Mouse (Mus musculus) kidney, postnatal 14 days (tissue): ENCODE results near the gene Taar7e.
"Not testable (repeated sequence)": the region's sequence is repeated elsewhere in the genome, so short reads cannot be mapped to it uniquely, and the experiment has no call there.

Experiments
- DNase-seq: peaks from one replicate; pipeline ENCODE4 v3.0.0; 2022; ENCODE audit warnings: mixed read lengths

Gene Taar7e

GRCm38 (mm10) chr10:24037314-24037713 is at the start of gene Taar7e:
Gene Taar7e (plus strand): TSS chr10:24037614.
- no peak for DNase-seq

DNA sequence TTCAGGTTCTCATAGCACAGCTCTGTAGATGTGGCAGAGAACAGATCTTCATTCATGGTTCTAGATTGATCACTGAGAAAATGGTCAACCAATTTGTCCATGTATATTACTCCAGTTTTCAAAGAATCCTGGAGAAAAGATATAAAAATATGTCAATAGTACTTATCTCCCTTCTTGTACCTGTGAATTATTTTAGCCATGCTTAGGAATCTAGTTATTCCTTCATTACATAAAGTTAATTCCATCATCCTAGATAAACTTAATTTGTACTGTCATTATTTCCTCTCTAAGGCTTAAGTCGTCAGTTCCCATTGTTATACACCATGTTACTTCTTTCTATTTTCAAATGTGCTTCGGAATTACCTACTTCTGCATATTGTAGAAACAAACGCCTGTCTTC is 44.0 kb upstream of the Taar7e start, which contains the start of gene Taar7a:
TSS of gene Taar7a (minus strand) at position 101 of the 400 bp plus-strand sequence.
- no peak for DNase-seq

DNA sequence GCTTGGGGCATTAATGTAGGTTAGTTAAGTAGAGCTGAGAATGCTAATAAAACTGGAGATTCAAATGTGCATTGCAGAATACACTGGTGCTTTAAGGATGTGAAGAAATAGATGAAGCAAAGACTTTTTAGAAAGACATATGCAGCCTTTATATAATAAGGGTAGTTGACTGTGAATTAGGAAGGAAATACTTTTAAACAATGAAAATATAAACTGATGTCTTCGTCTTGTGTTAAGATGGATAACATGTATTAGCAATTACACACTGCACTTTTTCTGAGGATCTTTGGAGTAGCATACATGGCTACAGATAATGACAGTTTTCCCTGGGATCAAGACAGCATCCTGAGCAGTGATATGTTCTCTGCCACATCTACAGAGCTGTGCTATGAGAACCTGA is 37.8 kb upstream of the Taar7e start, which contains the start of gene Taar7b:
TSS of gene Taar7b (plus strand) at position 301 of the 400 bp plus-strand sequence.
- no peak for DNase-seq

DNA sequence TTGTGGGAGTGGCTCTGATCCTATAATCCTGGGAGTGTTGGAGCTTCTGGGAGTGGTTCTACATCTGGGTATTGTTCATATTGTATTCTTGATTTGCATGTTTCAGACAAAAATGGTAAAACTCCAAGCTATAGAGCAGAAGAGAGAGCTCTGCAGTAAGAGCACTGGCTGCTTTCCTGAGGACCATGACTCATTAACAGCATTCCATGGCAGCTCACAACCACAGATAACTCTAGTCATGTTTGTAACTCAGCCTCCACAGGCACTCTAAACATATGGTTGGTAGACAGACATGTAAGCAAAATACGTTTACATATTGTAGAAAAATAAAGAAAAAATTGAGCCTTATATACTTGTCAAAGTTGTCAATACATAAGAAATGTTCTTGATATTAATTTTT is 31.0 kb upstream of the Taar7e start:
- no peak for DNase-seq

- no peak for DNase-seq
These were observed 30.4 kb upstream of the Taar7e start for GRCm38 (mm10) chr10:24007034-24007433.

- no peak for DNase-seq
These were observed 29.3 kb upstream of the Taar7e start for GRCm38 (mm10) chr10:24008143-24008542.

GRCm38 (mm10) chr10:24026922-24027321 is 10.5 kb upstream of the Taar7e start, which contains the start of gene Taar7d:
Gene Taar7d (plus strand): TSS chr10:24027222.
- DNase-seq, result no peak

- no peak for DNase-seq
These were observed 6.1 kb upstream of the Taar7e start for GRCm38 (mm10) chr10:24031347-24031746.

DNA sequence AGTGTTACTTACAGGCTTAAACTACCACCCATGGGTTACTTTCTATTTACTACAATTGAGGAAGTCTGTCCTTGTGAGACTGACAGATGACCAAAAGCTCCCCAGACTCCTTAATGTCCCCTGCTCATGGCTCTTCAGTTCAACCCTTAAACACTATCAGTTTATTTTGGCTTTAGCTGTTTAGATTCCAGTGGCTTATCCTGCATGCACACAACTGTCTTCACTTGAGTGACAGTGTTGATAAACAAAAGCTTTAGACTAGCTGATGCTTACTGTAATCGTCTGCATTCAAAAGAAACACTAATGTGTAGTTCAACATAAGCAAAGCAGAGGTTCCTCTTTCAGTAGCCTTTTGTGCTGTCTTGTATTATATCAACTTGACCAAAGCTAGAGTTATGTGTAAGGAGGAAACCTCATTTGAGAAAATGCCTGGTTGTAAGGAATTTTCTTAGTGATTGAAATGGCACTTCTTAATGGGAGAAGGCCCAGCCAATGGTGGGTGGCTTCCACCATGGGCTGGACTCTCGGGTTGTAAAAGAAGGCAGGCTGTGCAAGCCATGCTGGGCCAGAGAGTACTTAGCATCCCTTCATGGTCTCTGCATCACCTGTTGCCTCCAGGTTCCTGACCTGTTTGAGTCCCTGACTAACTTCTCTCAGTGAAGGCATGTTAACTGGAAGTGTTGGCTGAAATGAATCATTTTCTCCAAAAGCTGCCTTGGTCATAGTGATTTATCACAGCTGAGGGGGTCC is 2.9 kb downstream of the Taar7e start:
- DNase-seq, result no peak

DNA sequence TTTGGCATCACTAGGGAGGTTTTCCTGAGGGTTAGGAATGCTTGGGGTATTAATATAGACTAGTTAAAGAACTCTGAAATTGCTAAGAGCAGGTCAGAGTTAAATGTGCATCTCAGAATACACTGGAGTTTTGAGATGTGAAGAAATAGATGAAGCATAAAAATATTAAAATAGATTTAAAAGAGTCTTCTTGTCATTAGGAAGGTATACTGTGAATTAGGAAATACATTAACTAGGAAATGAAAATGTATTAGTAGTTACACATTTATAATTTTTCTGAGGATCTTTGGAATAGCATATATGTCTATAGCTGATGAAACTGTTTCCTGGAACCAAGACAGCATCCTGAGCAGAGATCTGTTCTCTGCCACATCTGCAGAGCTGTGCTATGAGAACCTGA is 11.8 kb downstream of the Taar7e start, which contains the start of gene Taar7f:
TSS of gene Taar7f (plus strand) at position 301 of the 400 bp plus-strand sequence.
- no peak for DNase-seq

DNA sequence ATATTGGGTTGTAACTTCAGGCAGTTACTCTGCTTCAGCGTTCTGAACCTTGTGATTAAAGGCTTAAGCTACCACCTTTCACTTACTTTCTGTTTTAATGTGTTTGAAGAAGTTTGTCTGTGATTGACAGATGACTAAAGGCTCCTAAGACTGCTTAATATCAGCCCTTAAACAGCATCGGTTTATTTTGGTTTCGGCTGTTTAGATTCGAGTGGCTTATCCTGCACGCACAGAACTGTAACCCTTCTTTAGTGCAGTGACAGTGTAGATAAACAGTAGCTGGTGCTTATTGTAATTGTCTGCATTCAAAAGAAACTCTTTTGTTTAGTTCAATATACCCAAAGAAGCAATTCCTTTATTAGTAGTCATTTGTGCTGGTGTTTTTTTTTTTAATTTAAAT is 14.6 kb downstream of the Taar7e start:
- DNase-seq, result no peak

DNA sequence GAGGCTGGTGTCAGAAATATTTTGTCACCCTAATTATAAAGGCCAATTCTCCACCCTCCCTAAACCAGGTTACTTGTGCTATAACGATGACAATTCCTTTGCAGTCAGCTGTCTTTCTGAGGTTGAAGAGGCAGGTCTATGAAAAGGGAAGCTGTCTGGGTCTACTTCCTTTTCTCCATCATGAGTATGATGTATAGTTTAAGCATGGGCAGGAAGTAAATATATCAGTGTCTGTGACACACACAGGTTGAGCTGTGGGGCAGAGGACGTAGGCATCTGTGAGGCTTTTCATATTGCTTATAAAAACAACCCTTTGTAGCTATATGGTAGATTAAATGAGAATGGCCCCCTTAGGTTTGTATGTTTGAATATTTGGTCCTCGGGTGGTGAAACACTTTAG is 21.6 kb downstream of the Taar7e start:
- DNase-seq, result no peak

GRCm38 (mm10) chr10:24074751-24075150 is 37.3 kb downstream of the Taar7e start:
- DNase-seq, result not testable (repeated sequence)

GRCm38 (mm10) chr10:24076200-24076599 is 38.8 kb downstream of the Taar7e start, which contains the start of gene Taar8a:
Gene Taar8a (plus strand): TSS chr10:24076500.
- not testable (repeated sequence) for DNase-seq

DNA sequence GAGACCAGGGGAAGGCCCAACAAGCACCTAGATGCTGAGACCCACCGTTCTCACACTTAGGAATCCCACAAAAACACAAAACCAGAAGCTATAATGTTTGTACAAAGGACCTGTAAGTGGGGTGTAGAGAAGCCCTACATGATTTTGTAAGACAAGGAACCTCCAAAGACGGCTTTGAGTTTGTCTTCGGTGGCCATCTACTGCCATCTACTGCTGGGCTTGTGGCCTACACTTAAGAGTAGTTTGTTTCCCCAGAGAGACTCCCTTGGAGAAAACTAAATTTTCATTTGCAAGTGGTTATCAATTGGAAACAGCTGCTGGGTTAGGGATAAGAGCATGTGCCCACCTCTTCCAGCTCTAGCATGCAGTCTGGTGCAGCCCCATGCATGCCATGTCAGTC is 42.8 kb downstream of the Taar7e start:
- peak; percentile 46 for DNase-seq

- DNase-seq, result no peak
These were observed 48.5 kb downstream of the Taar7e start for GRCm38 (mm10) chr10:24085936-24086335.

GRCm38 (mm10) chr10:24086555-24086954 is 49.1 kb downstream of the Taar7e start:
- no peak for DNase-seq

GRCm38 (mm10) chr10:24087168-24087567 is 49.8 kb downstream of the Taar7e start:
- no peak for DNase-seq
